Mouse (Mus musculus): ENCODE data around the gene Smad9. TPM values are rescaled to one million over a fixed set of nuclear protein-coding genes. Genes with fewer than 3 reads are reported as not detected.
"Not testable (repeated sequence)": the region's sequence is repeated elsewhere in the genome, so short reads cannot be mapped to it uniquely, and the experiment has no call there.

Gene Smad9
- total RNA-seq, 2 experiments from 2014 or later: 0.42 to 0.56 TPM

DNA sequence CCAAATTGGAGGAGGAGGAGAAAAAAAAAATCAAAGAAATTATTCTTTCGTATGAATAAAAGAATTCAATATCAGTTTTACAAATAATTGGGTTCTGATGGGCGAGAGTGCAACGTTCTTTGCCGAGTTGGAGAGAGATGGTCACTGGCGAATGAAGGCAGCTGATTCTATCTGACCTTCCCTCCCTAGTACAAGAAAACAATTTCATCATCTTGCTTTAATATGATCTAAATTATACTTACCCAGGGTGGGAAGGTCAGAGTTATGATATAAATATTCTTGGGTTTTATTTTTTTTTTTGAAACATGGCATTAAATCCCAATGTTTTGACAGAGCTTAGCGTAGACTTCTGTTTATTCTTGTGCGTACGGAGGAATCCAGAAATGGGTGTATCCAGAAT is 2.1 kb downstream of the Smad9 start:
- no peak for DNase-seq

DNA sequence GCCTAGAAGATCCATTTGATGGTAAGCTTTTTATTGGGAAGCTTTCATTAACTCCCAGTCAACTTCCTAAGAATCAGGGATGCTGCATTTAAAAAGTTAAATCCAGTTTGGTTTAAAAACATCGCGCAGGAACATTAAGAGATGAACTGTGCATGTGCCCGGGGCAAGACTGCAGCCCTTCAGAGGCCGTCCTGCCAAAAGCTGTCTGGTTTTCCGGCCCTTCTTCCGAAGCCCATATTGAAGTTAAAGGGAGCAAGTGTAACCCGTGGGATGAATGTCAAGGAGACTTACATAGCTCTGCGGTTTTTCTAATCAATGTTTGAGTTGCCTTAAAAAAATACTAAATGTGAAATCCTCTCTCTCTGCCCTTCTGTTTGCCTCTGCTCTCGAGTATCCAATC is 3.8 kb downstream of the Smad9 start:
- DNase-seq: no peak

DNA sequence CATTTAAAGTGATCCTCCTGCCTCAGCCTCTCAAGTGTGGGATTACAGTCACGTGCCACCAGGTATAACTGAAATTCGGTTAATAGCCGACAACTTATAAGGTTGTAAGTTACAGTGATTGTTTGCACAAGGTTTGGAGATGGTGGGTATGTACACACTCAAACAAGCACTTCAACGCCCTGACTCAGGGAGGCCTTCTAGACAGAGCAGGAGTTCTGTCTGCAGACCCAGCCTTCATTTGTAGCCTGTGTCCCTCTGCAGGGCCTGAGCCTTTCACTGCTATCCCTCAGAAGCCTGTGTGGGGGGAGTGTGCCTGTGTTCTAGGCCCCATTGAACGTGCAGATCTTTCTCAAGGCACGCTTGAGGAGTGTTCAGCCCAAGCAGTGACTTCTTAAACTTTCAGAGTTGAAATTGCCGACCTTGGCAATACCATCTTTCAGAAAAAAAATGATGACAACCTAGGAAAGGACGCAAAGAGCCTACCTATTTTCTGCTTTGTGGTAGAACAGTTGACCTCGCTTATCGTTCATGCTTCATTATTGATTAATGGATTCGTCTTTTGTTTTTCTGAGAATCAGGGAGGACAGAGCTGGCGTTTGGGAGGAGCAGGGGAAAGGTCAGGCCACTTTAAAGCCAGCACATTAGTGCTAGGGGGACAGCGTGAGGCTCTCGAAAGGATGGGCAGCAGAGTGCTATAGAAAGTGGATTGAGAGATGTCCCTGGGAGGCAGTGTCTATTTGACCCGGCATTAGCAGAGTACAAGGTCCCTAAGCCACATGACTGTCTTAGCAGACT is 5.1 kb downstream of the Smad9 start:
- DNase-seq: no peak

DNA sequence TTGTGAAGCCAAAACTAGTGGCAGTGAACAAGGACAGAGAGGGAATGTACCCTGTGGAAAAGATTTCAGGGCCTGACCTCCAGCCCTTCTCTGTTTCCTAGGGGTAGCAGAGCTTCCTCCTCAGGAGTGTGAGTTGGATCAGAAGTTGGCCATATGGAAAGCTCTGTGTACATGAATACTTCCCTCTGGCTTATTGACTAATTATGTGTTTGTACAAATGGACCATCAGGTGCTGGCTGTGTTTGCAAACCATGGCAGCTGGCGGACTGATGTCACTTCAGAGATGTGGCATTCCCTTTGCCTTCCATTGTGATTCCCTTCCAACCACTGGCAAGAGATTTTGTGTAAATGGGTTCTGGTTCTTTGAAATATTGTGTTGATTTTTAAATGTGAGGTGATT is 5.9 kb downstream of the Smad9 start:
- DNase-seq: no peak

DNA sequence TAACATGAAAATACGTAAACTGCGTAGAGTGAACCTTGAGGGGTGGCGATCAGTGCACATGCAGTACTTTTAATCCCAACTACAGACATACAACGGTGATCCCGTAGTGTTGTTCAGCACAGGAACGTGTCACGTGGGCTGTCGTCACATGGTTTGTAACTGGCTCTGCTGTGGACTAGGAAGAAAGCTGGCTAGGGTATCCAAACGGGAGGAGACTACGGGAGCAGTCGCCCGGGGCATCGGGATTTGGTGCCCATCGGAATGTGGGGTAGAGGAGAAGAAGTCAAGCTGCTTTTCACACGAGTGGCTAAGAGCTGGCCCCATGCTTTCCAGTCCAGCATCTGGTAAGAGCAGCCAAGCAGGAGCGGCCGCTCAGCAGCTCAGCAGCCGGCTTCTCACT is 9.0 kb downstream of the Smad9 start:
- DNase-seq: peak; percentile 16

DNA sequence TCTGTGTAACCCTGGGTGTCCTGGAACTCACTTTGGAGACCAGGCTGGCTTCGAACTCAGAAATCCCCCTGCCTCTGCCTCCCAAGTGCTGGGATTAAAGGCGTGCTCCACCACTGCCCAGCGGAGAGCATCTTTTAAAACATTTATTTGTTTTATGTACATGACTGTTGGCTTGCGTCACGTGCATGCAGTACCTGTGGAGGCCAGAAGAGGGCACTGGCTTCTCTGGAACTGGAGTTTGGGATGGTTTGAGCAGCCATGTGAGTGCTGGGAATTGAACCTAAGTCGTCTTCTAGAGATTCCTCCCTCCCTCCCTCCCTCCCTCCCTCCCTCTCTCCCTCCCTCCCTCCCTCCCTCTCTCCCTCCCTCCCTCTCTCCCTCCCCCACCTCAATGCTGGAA is 10.1 kb downstream of the Smad9 start:
- DNase-seq: not testable (repeated sequence)

DNA sequence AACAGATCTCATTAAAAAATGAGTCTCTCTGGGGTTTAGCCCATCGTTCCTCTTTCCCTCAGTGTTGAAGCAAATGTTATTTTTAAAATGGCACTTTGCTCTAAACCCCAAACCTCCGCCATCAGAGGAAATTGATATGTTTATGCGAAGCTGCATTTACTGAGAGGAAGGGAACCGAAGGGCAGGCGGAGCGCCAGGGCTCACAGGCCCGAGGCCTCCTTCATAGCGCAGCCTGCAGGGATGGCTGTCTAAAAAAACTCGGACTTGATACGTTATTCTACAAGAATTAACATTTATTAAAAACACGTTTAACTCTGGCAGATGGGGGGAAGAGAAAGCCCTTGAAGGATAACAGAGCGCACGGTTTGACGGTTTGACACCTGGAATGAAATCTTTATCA is 10.7 kb downstream of the Smad9 start:
- no peak for DNase-seq

DNA sequence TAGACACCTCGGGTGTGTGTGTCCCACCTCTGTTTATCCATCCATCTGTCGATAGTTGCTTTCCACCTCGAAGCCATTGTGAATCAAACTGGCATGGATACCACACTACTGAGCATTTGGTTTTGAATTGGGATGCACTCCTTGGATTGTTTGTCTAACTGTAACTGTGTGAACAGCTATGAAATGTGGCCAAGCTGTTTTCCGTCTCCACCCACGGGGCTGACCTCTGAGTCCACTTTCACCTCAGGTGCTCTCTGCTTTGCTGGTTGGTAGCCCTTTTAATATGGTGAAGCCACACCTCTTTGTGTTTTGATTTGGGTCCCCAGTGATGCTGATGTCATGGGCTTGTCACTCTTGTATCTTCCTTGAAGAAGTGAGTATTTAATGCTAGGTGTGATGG is 11.4 kb downstream of the Smad9 start:
- no peak for DNase-seq

DNA sequence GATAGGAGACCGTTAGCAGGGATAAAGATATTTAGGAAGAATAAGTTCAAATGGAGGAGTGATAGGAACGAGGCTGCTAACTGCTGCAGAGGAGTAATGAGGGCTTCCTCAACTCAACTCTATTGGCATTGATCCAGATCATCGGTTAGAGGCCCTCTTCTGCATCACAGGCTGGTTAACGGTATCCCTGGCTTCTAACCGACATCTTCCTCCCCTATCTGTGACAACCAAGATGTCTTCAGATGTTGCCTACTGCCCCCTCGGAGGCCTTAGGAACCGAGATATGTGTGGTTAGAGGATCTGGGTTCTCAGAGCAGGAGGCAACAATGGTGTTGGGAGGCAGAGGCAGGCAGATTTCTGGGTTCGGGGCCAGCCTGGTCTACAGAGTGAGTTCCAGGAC is 13.2 kb downstream of the Smad9 start:
- DNase-seq: no peak

DNA sequence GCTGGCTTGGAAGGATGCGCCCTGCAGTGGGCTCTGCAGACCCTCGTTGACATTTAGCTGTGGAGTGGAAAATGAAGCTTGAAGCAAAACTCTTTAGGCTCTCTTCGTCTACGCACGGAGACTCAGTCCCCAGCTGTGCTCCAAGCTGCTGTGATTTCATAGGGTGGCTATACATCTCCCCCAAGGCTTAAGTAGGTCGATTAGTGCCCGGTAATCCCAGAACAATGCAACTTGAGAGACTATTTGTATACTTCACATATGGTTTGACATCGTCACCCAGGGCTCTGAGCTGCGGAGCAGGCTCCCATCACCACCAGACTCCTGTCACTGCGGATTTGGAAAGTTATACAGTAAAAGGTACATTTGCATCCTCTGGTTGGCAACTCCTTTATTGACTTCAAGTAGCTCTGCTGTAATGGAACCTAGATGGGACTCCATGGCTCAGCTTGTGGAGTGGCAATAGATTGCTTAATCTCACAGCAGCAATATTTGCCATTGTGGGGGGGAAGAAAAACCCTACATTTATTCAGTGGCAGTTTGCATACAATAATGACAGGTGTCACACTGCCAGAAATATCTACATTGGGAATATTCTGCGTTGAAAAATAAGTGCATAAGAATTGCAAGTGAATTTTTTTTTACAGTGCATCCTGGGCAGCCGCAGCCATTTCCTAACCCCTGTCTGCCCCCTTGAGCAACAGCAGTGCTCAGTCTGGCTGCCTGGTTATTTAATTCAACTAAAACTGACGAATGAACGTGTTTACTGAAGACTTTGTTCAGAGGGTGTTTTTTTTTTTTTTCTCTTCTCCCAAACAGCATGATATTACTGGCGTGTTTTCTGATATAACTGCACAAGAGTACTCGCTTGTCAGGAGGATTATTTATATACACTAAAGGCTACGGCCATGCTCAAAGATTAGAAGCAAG is 14.2 kb downstream of the Smad9 start:
- DNase-seq: no peak

DNA sequence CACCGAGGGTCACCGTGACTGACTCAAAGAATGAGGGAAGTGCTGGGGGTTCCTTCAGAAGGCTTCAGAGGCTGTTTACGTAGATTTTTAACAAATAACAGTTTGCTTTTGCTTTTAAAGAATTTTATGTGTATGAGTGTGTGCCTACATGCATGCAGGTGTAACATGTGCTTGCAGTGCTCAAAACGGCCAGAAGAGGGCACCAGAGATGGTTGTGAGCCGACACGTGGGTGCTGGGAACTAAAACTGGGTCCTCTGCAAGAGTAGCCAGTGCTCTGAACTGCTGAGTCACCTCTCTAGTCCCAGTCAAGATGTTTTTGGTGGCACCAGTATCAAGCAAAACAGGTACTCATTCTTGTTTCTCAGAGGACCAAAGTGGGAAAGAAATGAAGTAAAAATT is 18.2 kb downstream of the Smad9 start:
- DNase-seq: no peak

DNA sequence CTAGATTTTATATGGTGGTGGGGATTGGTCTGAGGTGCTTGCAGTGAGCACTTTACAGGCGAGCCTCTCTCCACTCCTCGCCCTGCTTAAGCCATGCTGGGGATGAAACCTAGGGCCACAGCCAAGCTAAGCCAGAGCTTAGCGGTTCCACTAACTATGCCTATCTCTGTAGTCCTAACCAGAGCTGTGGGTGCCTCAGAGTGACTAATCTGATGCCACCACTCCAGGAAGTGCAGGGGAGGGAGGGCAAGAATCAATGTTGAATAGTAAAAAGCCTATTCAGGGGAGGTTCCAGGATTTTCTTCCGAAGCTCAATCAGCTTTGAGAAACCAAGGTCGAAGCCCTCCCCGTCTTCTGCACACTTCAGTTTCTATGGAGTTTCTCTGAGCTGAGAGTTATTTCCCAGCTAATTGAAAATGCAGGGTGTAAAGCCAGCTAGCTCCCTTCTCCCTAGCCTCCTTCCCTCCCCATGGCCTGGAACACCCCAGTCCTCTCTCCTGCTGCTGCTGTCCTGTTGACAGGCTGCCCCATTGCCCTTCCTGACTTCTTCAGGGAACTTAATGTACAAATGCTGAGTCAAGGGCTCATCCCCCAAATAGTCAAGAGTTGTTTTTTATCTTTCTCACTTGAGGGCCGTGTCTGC is 20.7 kb downstream of the Smad9 start:
- no peak for DNase-seq

DNA sequence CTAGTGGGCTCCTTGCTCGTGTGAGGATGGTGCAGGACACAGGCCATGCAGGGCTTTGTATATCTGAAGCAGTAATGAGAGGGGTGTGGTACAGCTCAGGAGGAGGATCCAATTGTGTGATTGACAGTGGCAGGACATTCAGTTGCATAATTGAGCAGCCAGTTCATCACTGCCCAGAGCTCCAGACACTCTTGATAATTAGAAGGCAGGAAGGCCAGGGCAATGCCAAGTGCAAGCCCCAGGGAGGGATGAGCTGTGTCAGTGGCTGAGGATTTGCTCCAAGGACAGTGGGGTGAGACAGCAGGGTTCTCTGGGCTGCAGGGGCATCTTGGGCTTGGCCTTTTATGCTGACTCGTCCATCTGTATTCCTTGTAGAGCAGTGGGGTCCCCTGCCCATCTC is 35.2 kb downstream of the Smad9 start:
- DNase-seq: no peak

DNA sequence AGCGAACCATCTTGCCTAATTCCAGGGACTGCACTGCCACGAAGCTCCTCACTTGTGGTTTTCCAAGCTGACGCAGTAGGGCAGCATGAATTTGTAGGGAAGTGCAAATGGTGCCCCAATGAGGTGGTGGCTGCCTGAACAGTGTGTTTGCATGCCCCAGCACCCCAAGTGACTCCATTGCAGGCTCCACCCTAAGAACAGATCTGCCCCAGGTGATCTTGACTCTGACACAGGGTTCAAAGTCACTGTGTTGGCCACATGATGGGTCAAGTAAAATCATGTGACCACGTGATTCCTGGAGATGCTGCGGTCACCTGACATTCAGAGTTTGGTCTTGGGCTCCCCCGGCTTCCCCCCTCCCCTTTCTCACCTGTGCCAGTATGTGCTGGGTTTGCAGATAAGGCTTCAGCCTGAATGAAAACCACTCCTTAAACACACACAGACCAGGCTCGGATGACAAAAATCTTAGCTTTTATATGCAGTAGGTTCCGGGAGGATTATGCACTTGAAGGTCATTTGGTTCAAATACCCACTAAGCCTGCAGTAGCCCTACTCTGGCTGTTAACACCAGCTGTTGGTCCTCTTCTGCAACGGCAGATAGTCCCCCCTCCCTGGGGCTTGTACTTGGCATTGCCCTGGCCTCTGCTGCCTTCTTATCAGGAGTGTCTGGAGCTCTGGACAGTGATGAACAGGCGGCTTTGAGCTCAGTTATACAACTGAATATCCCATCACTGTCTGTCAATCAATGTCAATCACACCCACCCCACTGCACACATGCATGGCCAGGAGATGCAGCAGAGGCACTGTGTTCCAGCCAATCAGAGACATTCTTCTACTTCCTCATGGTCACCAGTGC is 36.7 kb downstream of the Smad9 start:
- DNase-seq: no peak

DNA sequence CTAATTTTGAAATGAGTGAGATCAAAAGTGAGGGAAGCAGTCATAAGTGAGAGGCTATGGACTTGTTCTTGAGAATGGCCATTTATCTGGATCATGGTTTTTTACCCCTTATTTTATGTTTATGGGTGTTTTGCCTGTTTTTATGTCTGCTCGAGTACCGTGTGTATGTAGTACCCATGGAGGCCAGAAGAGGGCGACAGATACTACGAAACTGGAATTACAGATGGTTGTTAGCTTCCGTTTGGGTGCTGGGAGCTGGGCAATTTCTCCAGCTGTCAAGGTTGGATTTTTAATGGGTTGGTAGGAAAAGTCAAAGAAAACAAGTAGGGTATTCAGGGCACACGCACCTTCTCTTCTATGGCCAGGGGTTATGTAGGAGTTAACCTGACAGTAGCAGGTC is 38.4 kb downstream of the Smad9 start:
- no peak for DNase-seq

DNA sequence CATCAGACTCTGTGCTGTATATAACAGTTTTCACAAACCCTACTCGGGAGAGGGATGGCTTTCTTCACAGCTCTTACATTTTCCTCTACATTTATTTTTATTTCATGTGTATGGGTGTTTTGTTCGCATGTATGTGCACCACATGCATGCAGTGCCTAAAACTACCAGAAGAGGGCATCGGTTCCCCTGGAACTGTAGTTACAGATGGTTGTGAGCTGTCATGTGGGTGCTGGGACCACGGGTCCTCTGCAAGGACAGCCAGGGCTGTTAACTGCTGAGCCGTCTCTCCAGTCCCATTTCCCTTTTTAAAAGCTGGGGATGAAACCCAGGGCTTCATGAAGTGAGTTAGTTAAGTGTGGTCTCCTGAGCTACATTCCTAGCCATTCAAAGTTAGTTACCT is 40.0 kb downstream of the Smad9 start:
- no peak for DNase-seq

DNA sequence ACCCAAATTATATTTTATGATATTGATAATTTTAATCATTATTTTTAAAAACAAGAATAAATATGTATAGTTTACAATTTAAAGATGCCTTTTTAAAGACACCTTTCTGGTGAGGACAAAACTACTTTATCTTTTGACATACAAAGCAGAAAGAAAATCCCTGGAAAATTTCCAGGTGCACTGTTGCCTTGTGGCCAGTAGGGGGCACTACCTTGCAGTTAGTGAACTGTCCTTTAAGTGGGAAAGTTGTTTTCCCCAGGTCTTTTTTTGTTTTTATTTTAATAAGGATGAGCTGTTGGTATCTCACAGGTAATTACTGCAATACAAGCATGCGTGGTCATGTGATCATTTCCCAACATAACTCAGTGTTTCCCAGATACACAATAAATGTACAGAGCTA is 40.4 kb downstream of the Smad9 start:
- no peak for DNase-seq

DNA sequence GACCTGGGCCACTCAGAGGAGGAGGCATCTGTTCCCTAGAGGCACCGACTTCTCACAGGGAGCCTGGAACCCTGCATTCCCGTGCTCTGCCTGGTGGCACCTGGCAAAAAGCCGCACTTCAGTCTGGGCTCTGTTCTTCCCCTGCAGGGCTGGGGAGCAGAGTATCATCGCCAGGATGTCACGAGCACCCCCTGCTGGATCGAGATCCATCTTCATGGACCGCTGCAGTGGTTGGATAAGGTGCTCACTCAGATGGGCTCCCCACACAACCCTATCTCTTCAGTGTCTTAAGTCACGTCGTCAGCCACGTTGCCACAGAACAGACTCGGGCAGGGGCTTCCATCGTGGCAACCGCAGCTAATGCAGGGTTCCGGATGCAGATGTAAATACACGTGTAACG is 41.8 kb downstream of the Smad9 start:
- DNase-seq: peak; percentile 49

DNA sequence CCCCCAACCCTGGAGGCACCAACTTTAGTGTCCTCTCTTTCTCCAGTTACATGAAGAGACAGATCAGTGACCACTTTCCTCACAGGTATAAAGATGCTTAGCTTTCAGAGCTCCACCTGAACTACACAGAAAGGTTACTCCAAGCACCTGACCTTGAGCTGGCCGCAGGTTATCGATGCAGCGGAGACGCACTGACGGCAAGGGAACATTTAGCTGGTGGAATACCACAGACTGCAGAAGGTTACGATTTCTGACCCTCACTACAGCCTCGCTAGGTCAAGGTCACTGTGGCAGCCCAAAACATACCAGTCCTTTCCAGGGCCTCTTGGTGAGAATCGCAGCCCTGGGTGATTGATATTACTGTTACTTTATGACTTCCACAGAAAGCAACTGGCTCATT is 48.3 kb downstream of the Smad9 start:
- DNase-seq: no peak

DNA sequence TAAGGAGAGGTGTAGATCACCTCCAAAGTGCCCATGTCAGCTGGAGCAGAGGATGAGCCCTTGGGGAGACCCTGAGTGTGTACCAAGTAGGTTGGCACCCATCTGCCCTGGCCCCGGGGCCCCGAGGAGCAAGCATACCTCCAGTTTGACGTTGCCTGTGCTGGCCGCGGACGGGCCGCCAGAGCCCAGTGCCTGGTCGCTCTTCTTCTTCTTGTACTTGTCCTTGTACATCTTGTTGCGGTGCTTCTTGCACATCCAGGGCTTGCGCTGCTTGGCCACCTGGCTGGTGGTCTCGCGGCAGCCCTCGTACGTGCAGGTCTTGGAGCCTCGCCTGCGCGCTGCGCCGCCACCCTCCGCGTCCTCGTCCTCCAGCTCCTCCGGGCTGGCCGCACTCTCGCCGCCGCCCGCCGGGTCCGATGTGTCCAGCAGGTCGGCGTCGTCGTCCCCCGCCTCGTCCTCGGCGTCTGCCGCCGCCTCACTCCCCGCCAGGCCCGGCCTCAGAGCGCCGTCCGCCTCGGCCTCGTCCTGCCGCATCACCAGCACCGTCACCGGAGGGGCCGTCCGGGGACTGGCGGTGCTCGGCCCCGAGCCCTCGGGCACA is 51.8 kb downstream of the Smad9 start:
- DNase-seq: peak; percentile 65

DNA sequence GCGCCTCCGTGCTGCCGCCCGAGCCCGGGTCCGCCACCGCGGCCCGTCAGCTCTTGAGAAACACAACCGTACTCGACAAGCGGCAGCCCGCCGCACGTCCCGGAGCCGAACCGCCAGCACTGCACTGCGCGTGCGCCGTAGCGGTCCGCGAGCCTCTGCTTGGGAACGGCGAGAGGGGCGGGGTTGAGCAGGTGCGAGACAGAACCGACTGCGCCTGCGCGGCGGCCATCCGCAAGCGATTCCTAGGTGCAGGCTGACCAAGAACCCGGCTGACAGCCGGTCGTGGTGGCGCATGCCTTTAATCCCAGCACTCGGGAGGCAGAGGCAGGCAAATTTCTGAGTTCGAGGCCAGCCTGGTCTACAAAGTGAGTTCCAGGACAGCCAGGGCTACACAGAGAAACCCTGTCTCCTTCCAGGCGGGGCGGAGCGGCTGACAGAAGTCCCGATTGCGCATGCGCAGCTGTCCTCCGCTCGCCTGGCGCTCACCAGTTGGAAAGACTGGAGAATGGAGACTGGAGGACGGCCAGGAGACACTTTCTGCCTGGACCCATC is 52.4 kb downstream of the Smad9 start, which contains the start of gene Rfxap:
TSS of gene Rfxap (minus strand) at position 126 of the 552 bp plus-strand sequence.
- DNase-seq: peak; percentile 97

Measured in gastrocnemius, postnatal 10 days (tissue).